Mouse (Mus musculus) intestine, postnatal 0 days (tissue): ENCODE results near the gene Hint3. TPM values are rescaled to one million over a fixed set of nuclear protein-coding genes. Genes with fewer than 3 reads are reported as not detected.

Experiments used
- ATAC-seq: fragments of 200-750 bp; cut with Nextera tagmentation; 2 replicates; pipeline ENCODE4 v1.8.0; 2017; ENCODE audit warnings: mild to moderate bottlenecking, moderate TSS enrichment, moderate library complexity
- H3K27ac ChIP-seq: fragments of 300-500 bp; sonication (generic); 2 replicates; pipeline ENCODE4 v1.5.1; 2014; ENCODE audit warnings: mild to moderate bottlenecking, low read depth, low read length, moderate library complexity
- H3K27me3 ChIP-seq: fragments of 300-500 bp; sonication (generic); replicated peaks from 2 replicates; pipeline ENCODE4 v1.6.1; 2014; ENCODE audit warnings: low read length, mixed read lengths; ENCODE audit not compliant: control insufficient read depth, insufficient read depth
- H3K36me3 ChIP-seq: fragments of 300-500 bp; sonication (generic); 2 replicates; pipeline ENCODE4 v1.6.1; 2014; ENCODE audit warnings: mild to moderate bottlenecking, moderate library complexity; ENCODE audit not compliant: control insufficient read depth, insufficient read depth
- H3K4me1 ChIP-seq: fragments of 300-500 bp; sonication (generic); replicated peaks from 2 replicates; pipeline ENCODE4 v1.6.1; 2014; ENCODE audit warnings: antibody characterized with exemption, low read length, mixed read lengths; ENCODE audit not compliant: control insufficient read depth, insufficient read depth
- H3K4me2 ChIP-seq: fragments of 300-500 bp; sonication (generic); replicated peaks from 2 replicates; pipeline ENCODE4 v1.6.1; 2014; ENCODE audit warnings: low read depth, mild to moderate bottlenecking, moderate library complexity
- H3K4me3 ChIP-seq: fragments of 300-500 bp; sonication (generic); 2 replicates; pipeline ENCODE4 v1.5.1; 2014; ENCODE audit warnings: low read depth, low read length
- H3K9ac ChIP-seq: fragments of 300-500 bp; sonication (generic); 2 replicates; pipeline ENCODE4 v1.6.1; 2014; ENCODE audit warnings: mild to moderate bottlenecking, low read depth, low read length
- H3K9me3 ChIP-seq: fragments of 300-500 bp; sonication (generic); 2 replicates; pipeline ENCODE4 v1.6.1; 2016; ENCODE audit warnings: mixed run types; ENCODE audit not compliant: control insufficient read depth
- CTCF ChIP-seq: sonication (generic); IDR thresholded peaks from 2 replicates; pipeline ENCODE4 v1.5.1; 2016; ENCODE audit warnings: low read depth, mild to moderate bottlenecking, control low read depth, antibody characterized with exemption, moderate library complexity
- WGBS: fragments of 180-500 bp; shearing (Covaris S2); extraction: QIAGEN DNeasy Blood & Tissue Kit; methylation state at CpG from one replicate; pipeline ENCODE4 v1.1.7; 2014; 5-methylcytosine and 5-hydroxymethylcytosine counted together
- polyA plus RNA-seq: library from polyadenylated mRNA; unstranded; fragments of >200 nt; fragmentation: Nextera tagmentation; extraction: Ambion mirVana; gene quantifications from 2 replicates; pipeline ENCODE4 v1.2.1, GENCODE M21; 2015

Gene Hint3
- polyA plus RNA-seq, 1 experiment from 2014 or later, result 124 TPM

GRCm38 (mm10) chr10:30566364-30566763 is 63.1 kb downstream of the Hint3 start:
- TF ChIP-seq CTCF, result no peak
- H3K4me3 ChIP-seq, result no peak overlapping the region
- H3K4me1 ChIP-seq, result no peaks in the 10 kb centered on the region
- H3K9me3 ChIP-seq, result no peaks in the 10 kb centered on the region
- no peak overlapping the region for H3K27ac ChIP-seq
- ATAC-seq, result no peak
- H3K36me3 ChIP-seq, result peaks cover 13% of the 10 kb centered on the region
- H3K9ac ChIP-seq, result no peak overlapping the region
- no peaks in the 10 kb centered on the region for H3K27me3 ChIP-seq
- no peak overlapping the region for H3K4me2 ChIP-seq

GRCm38 (mm10) chr10:30564651-30565050 is 64.8 kb downstream of the Hint3 start:
- Histone ChIP-seq H3K27ac (no peak overlapping the region), H3K36me3 (peaks cover 18% of the 10 kb centered on the region), H3K4me1 (no peaks in the 10 kb centered on the region), H3K27me3 (no peaks in the 10 kb centered on the region), H3K9ac (no peak overlapping the region), H3K9me3 (no peaks in the 10 kb centered on the region), H3K4me2 (no peak overlapping the region), H3K4me3 (no peak overlapping the region)
- 99% methylated on average over 3 of the region's 3 CpGs for WGBS
- no peak for TF ChIP-seq CTCF
- ATAC-seq, result no peak

Other genes with a start within 250 kb of the Hint3 start
- 12.4 and 12.8 TPM in 2 replicates for gene Trmt11, start 28.9 kb downstream of the Hint3 start, polyA plus RNA-seq
- gene Ncoa7, start 173.7 kb upstream of the Hint3 start, polyA plus RNA-seq, result 10.4 and 13.1 TPM in 2 replicates
- gene Hey2, start 213.2 kb upstream of the Hint3 start, polyA plus RNA-seq, result 1.2 and 1.9 TPM in 2 replicates